Mouse (Mus musculus) megakaryocyte, embryonic 14.5 days (primary cell): ENCODE measurements at regions not wholly inside any gene's neighbourhood (a gene's known extent, or its start where the extent isn't known, plus 50 kb on each side); places are given as distances from the start of the nearest gene placed in this dataset.

ENCODE experiments used
- H3K27me3 ChIP-seq: replicated peaks from 2 replicates; pipeline ENCODE3; 2012; ENCODE audit warnings: inconsistent platforms
- H3K36me3 ChIP-seq: replicated peaks from 2 replicates; pipeline ENCODE3; 2012; ENCODE audit warnings: low read length, inconsistent platforms, mixed read lengths
- H3K4me1 ChIP-seq: 2 replicates; pipeline ENCODE4 v1.6.1; 2012; ENCODE audit warnings: inconsistent platforms
- H3K4me3 ChIP-seq: replicated peaks from 2 replicates; pipeline ENCODE3; 2012; ENCODE audit warnings: moderate library complexity, mild to moderate bottlenecking, inconsistent platforms
- H3K9me3 ChIP-seq: 2 replicates; pipeline ENCODE4 v1.6.1; 2012; ENCODE audit warnings: inconsistent platforms
- FLI1 ChIP-seq: IDR thresholded peaks from 2 replicates; pipeline ENCODE4 v1.6.1; 2012; ENCODE audit warnings: low read length, inconsistent platforms, mixed read lengths
- GATA1 ChIP-seq: IDR thresholded peaks from 3 replicates; pipeline ENCODE4 v1.6.1; 2012; ENCODE audit warnings: mixed read lengths, low read length, inconsistent platforms, borderline replicate concordance

DNA sequence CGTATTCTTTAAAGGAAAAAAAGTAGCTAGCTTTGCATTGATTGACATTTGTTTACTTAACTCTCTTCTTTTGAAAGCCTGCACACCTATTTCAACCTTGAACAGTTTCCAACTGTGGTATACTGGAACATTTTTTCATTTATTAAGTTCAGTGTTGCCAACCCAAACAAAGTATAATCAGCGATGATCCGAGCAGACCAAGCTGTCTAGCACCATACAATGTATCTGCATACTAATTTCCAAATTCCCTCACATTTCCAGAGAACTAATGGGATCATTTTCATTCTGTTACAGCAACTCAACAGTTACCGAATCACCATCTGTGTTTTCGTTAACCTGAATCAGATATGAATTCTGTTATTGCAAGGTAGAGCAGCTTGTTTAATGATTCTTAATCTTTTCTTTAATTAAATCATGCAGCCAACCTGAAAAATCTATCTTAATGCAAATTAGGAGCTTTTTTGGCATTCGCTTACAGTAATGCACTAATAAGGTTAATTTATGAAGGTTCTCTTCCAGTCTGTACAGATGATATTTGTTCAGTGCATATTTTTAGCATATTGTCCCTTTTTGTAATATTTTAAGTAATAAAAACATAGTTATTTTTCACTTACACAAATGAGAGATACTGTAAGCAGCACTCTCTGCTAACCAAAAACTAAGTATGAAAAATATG is 719.5 kb upstream of the Zeb2 start:
- TF ChIP-seq FLI1 (no peak), GATA1 (no peak)
- no peaks in the 10 kb centered on the region for H3K36me3 ChIP-seq
- no peaks in the 10 kb centered on the region for H3K9me3 ChIP-seq
- H3K4me3 ChIP-seq: no peak overlapping the region
- no peaks in the 10 kb centered on the region for H3K27me3 ChIP-seq
- peaks cover 4% of the 10 kb centered on the region; the same call in 1 of the 2 replicates for H3K4me1 ChIP-seq

DNA sequence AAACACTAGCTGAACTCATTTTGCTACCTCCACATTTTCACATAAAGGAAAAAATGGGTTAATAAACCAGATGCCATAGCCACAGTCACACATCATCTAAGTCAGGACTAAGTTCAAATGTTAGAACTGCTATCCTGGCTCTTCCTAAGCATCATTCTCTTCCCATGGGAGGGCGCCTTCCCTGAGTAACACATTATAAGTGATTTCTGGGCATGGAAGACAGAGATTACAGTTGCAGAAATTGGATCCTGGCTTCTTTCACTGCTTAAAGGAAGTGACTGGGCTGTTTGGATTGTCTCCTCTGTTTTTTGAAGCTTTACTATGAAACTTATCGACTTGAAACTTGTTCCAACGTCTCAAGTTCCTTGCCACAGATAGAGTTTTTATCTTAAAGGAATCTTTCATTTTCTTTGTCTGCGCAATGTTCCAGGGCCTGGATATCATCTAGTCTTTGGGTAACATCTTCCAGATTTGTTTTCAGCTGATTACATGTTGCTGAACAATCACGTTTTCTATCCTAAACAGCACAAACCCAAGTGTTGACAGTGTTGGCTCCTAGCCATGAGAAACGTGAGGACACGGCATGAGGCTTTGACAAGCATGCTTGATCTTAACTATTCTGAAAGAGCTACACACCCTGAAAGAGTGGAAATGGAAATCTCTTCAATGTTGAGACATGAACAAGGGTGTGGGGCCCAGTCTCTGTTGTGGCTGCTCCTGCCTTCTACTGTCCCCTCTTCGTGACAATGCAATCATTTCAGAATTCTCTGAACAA is 700.9 kb upstream of the Zeb2 start:
- Histone ChIP-seq H3K9me3 (no peaks in the 10 kb centered on the region), H3K27me3 (no peaks in the 10 kb centered on the region), H3K36me3 (no peaks in the 10 kb centered on the region), H3K4me3 (no peak overlapping the region), H3K4me1 (no peaks in the 10 kb centered on the region)
- no peak for TF ChIP-seq FLI1
- TF ChIP-seq GATA1: no peak

- no peaks in the 10 kb centered on the region for H3K27me3 ChIP-seq
- H3K9me3 ChIP-seq: 0 out of 2 replicates have a peak, but pooled peaks cover 4% of the 10 kb centered on the region
- no peak overlapping the region for H3K4me3 ChIP-seq
- no peaks in the 10 kb centered on the region for H3K36me3 ChIP-seq
- TF ChIP-seq FLI1 (no peak), GATA1 (no peak)
- no peaks in the 10 kb centered on the region; the same call in 1 of the 2 replicates for H3K4me1 ChIP-seq
Measured at GRCm38 (mm10) chr2:45814741-45815140, 697.5 kb upstream of the Zeb2 start.

GRCm38 (mm10) chr2:45805329-45805728 is 688.1 kb upstream of the Zeb2 start:
- no peak overlapping the region for H3K4me3 ChIP-seq
- no peak for TF ChIP-seq GATA1
- no peak for TF ChIP-seq FLI1
- no peaks in the 10 kb centered on the region for H3K36me3 ChIP-seq

DNA sequence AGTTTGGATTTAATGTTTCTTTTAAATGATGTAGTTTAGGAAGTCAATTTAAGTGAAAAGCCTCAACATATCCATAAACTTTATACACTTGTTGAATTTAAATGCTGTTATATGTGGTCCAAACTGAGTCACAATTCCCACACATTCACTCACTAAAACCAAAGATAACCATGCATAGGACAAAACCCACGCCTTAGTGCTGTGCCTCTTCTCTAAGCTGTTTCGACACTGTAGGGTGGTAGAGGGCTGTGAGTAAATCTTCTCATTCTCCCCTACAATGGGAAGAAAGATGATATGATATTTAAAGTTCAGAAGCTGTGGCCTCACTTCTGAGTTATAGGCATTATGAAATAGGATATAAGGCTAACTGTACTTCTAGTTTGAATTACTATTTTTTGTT is 682.9 kb upstream of the Zeb2 start:
- Histone ChIP-seq H3K27me3 (no peaks in the 10 kb centered on the region), H3K9me3 (no peaks in the 10 kb centered on the region), H3K4me3 (no peak overlapping the region), H3K36me3 (no peaks in the 10 kb centered on the region), H3K4me1 (no peaks in the 10 kb centered on the region; the same call in 1 of the 2 replicates)
- TF ChIP-seq FLI1 (no peak), GATA1 (no peak)

More at GRCm38 (mm10) chr2:45805329-45805728, 688.1 kb upstream of the Zeb2 start:
- H3K9me3 ChIP-seq: 0 out of 2 replicates have a peak, but pooled peaks cover 7% of the 10 kb centered on the region
- no peaks in the 10 kb centered on the region for H3K27me3 ChIP-seq
- no peaks in the 10 kb centered on the region; the same call in 1 of the 2 replicates for H3K4me1 ChIP-seq

GRCm38 (mm10) chr2:45793561-45793960 is 676.4 kb upstream of the Zeb2 start:
- Histone ChIP-seq H3K4me1 (peaks cover 4% of the 10 kb centered on the region; the same call in 1 of the 2 replicates), H3K36me3 (no peaks in the 10 kb centered on the region)
- no peak for TF ChIP-seq GATA1
- no peak for TF ChIP-seq FLI1

DNA sequence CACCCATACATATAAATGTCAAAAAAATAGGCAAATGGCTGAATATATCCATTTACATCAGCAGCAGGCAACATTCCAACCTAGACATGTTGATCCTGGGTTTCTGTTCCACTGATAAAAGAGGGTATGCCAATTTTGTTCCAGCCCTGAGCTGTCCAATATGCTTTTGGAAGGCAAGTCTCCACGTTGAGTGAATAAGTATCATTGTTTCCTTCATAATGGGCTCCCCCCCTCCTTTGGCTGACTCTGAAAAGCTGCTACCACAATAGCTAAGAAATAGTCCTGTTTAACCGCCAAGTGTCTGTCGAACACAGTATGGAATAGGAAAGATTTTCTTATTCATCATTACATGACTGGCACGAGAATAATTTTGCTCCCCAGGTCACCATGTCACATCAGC is 672.5 kb upstream of the Zeb2 start:
- Histone ChIP-seq H3K4me1 (peaks cover 20% of the 10 kb centered on the region), H3K4me3 (no peak overlapping the region), H3K9me3 (no peaks in the 10 kb centered on the region), H3K36me3 (no peaks in the 10 kb centered on the region), H3K27me3 (no peaks in the 10 kb centered on the region)
- TF ChIP-seq GATA1: no peak
- no peak for TF ChIP-seq FLI1

More at GRCm38 (mm10) chr2:45793561-45793960, 676.4 kb upstream of the Zeb2 start:
- Histone ChIP-seq H3K27me3 (no peaks in the 10 kb centered on the region), H3K4me3 (no peak overlapping the region), H3K9me3 (no peaks in the 10 kb centered on the region)

- no peaks in the 10 kb centered on the region for H3K36me3 ChIP-seq
- no peaks in the 10 kb centered on the region for H3K27me3 ChIP-seq
- H3K4me1 ChIP-seq: peaks cover 20% of the 10 kb centered on the region
- no peaks in the 10 kb centered on the region for H3K9me3 ChIP-seq
- TF ChIP-seq FLI1 (no peak), GATA1 (no peak)
- no peak overlapping the region for H3K4me3 ChIP-seq
Measured at GRCm38 (mm10) chr2:45787732-45788390, 670.7 kb upstream of the Zeb2 start.

DNA sequence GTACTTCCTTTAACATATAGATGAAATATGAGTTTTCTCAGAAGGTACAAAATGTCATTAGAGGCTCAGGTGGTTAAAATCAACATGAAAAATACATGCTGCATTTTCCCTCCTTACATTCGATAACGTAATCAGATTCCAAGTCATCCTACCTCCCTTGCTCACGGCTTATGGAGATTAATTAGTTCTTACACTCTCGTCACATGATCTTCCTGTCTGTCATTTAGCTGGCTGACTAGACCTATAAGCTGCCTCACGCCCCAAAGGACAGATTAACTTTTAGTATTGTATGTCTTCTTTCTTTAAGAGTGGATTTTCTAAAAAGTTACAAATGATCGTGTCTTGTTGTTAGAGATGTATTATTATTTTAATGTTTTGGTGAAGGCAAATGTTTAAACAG is 669.6 kb upstream of the Zeb2 start:
- peaks cover 20% of the 10 kb centered on the region for H3K4me1 ChIP-seq
- TF ChIP-seq FLI1 (no peak), GATA1 (no peak)
- H3K4me3 ChIP-seq: no peak overlapping the region
- no peaks in the 10 kb centered on the region for H3K9me3 ChIP-seq
- H3K27me3 ChIP-seq: no peaks in the 10 kb centered on the region
- no peaks in the 10 kb centered on the region for H3K36me3 ChIP-seq
